Mouse (Mus musculus) heart, embryonic 11.5 days (tissue): ENCODE measurements around the gene Cyp1a1. TPM values are rescaled to one million over a fixed set of nuclear protein-coding genes. Genes with fewer than 3 reads are reported as not detected.
A peak's percentile ranks its signal among the peaks of the same experiment; 100 is the strongest.

Source experiments
- ATAC-seq: fragments of 200-750 bp; cut with Nextera tagmentation; replicated peaks from 2 replicates; pipeline ENCODE4 v1.8.0; 2017; ENCODE audit warnings: moderate library complexity; ENCODE audit not compliant: insufficient number of reproducible peaks, low FRiP score, low TSS enrichment
- H3K27ac ChIP-seq: fragments of 300-500 bp; sonication (generic); 2 replicates; pipeline ENCODE4 v1.5.1; 2014; ENCODE audit warnings: mild to moderate bottlenecking, low read depth, low read length
- H3K27me3 ChIP-seq: fragments of 300-500 bp; sonication (generic); 2 replicates; pipeline ENCODE4 v1.6.1; 2014; ENCODE audit warnings: mild to moderate bottlenecking, low read length, mixed read lengths; ENCODE audit not compliant: control insufficient read depth, insufficient read depth
- H3K36me3 ChIP-seq: fragments of 300-500 bp; sonication (generic); 2 replicates; pipeline ENCODE4 v1.6.1; 2014; ENCODE audit warnings: mild to moderate bottlenecking, low read length, moderate library complexity, mixed read lengths; ENCODE audit not compliant: control insufficient read depth, insufficient read depth
- H3K4me1 ChIP-seq: fragments of 300-500 bp; sonication (generic); 2 replicates; pipeline ENCODE4 v1.6.1; 2014; ENCODE audit warnings: low read length; ENCODE audit not compliant: control insufficient read depth, insufficient read depth
- H3K4me2 ChIP-seq: fragments of 300-500 bp; sonication (generic); 2 replicates; pipeline ENCODE4 v1.6.1; 2014; ENCODE audit warnings: mild to moderate bottlenecking, moderate library complexity
- H3K4me3 ChIP-seq: fragments of 300-500 bp; sonication (generic); 2 replicates; pipeline ENCODE4 v1.5.1; 2014; ENCODE audit warnings: low read depth, low read length
- H3K9ac ChIP-seq: fragments of 300-500 bp; sonication (generic); 2 replicates; pipeline ENCODE4 v1.6.1; 2014; ENCODE audit warnings: mild to moderate bottlenecking, low read depth, low read length, moderate library complexity
- H3K9me3 ChIP-seq: fragments of 300-500 bp; sonication (generic); replicated peaks from 2 replicates; pipeline ENCODE4 v1.6.1; 2016; ENCODE audit warnings: low read length; ENCODE audit not compliant: control insufficient read depth
- WGBS: fragments of 180-500 bp; shearing (Covaris S2); extraction: QIAGEN DNeasy Blood & Tissue Kit; methylation state at CpG from one replicate; pipeline ENCODE4 v1.1.7; 2014; ENCODE audit not compliant: insufficient replicate concordance; 5-methylcytosine and 5-hydroxymethylcytosine counted together
- polyA plus RNA-seq: library from polyadenylated mRNA; unstranded; fragments of >200 nt; fragmentation: Nextera tagmentation; extraction: Ambion mirVana; gene quantifications from 2 replicates; pipeline ENCODE4 v1.2.1, GENCODE M21; 2014

Gene Cyp1a1
- polyA plus RNA-seq, 1 experiment from 2014 or later, result not detected

DNA sequence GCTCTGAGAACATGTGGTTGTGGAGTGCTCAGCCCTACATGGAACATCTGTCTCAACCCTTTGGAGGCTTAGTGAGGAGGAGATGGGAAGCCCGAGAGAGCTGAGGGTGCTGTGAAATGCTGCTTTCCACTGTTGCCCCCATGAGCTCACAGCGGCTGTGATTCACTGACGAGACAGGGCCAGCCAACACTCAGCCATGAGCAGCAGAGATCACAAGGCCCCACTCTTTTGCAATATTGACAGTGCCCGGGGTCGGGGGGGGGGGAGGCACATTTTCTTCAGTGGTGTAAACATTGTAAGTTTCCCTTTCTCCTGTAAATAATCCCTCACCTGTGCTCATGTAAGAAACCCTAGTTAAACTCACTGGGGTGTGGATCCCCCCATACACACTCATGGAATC lies 16.2 kb upstream of the Cyp1a1 start:
- H3K27ac ChIP-seq, result no peak overlapping the region
- H3K36me3 ChIP-seq, result no peaks in the 10 kb centered on the region
- no peaks in the 10 kb centered on the region for H3K27me3 ChIP-seq
- H3K4me2 ChIP-seq, result no peak overlapping the region
- no peaks in the 10 kb centered on the region for H3K9me3 ChIP-seq
- H3K4me1 ChIP-seq, result peaks cover 3% of the 10 kb centered on the region; the same call in 1 of the 2 replicates
- 68% methylated on average over 5 of the region's 5 CpGs for WGBS
- H3K9ac ChIP-seq, result no peak overlapping the region
- ATAC-seq, result no peak
- H3K4me3 ChIP-seq, result no peak overlapping the region

DNA sequence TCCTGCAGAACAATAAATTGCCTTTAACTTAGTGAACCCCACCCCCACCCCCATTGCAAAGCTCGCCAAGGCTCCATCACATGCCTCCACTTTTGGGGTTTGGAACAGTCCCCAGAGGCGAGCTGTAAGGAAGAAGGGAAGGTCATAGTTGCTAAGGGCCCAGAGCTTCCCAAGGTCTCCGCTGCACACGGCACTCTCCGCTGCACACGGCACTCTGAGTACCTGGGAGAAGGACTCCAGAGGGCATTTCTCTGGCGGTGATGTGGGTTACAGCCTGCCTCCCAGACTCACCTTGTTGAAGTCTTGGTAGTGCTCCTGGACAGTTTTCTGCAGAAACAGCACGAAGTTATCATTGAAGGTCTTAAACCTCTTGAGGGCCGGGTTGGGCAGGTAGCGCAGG lies 6.3 kb upstream of the Cyp1a1 start:
- Histone ChIP-seq H3K27me3 (no peaks in the 10 kb centered on the region), H3K4me2 (no peak overlapping the region), H3K9me3 (no peaks in the 10 kb centered on the region), H3K4me3 (no peak overlapping the region), H3K36me3 (no peaks in the 10 kb centered on the region), H3K9ac (no peak overlapping the region), H3K27ac (no peak overlapping the region), H3K4me1 (no peaks in the 10 kb centered on the region)
- ATAC-seq, result no peak
- 81% methylated on average over 10 of the region's 10 CpGs for WGBS

DNA sequence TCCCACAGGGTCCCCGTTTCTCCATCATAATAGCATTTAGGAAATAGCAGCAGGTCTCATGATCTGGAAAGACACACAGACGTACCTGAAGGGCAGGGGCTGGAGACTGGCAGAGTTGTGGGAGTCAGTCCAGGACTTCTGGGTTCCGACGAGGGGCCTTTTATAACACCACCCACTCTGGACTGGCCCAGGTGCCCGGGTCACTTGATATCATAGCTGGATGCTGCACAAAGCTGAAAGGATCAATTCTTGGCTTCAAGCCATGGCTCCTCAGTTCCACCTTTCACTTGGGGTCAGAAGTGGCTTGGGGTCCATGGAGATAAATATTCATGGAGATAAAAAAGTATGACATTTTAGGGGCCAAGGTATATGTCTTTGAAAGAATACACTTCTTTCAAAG lies 4.2 kb upstream of the Cyp1a1 start, which contains the start of gene Cyp1a2:
Gene Cyp1a2, minus strand, starts transcription at position 184 of the 400 bp plus-strand sequence.
- no peaks in the 10 kb centered on the region for H3K9me3 ChIP-seq
- H3K36me3 ChIP-seq, result no peaks in the 10 kb centered on the region
- 72% methylated on average over 5 of the region's 5 CpGs for WGBS
- H3K9ac ChIP-seq, result no peak within 1 kb of the TSS
- no peaks in the 10 kb centered on the region for H3K4me1 ChIP-seq
- ATAC-seq, result no peak
- no peaks in the 10 kb centered on the region for H3K27me3 ChIP-seq
- H3K27ac ChIP-seq, result no peak within 1 kb of the TSS
- no peak within 1 kb of the TSS for H3K4me3 ChIP-seq
- no peak within 1 kb of the TSS for H3K4me2 ChIP-seq

DNA sequence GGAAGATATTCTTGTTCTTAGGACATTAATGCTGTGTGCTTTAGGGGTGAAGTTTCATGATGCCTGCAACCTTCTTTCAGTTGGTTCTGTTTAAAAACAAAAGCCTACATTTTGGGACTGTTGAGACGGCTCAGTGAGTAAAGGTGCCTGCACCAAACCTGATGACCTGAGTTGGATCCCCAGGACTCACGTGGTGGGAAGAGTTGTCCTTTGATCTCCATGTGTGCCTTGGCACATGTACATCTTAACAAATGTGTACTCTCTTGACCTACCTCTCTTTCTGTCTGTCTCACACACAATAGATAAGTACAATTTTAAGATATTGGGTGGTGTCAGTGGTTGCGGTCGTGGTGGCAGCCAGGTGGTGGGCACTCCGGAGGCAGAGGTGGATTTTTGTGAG lies 1.7 kb upstream of the Cyp1a1 start:
- 76% methylated on average over 5 of the region's 5 CpGs for WGBS
- no peak overlapping the region for H3K4me2 ChIP-seq
- H3K36me3 ChIP-seq, result no peaks in the 10 kb centered on the region
- no peaks in the 10 kb centered on the region for H3K4me1 ChIP-seq
- no peak overlapping the region for H3K27ac ChIP-seq
- no peak for ATAC-seq
- H3K27me3 ChIP-seq, result no peaks in the 10 kb centered on the region
- no peak overlapping the region for H3K9ac ChIP-seq
- no peak overlapping the region for H3K4me3 ChIP-seq
- H3K9me3 ChIP-seq, result no peaks in the 10 kb centered on the region

DNA sequence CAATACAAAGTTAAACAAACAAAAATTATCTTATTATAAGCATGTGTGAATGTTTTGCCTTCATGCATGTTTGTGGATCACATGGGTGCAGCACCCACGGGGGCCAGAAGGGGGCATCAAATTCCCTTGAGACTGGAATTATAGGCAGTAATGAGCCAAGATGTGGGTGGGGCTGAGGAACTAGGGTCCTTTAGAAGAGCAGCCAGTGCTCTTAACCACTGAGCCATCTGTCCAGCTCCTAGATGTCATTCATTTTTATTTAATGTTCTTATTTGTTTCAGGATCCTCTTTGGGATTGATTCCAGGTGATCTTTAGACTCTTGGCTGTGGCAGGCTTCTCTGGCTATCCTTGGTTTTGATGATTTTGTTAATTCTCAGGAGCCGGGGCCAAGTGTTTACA lies 430 bp downstream of the Cyp1a1 start:
- WGBS, result 50% methylated on average over 2 of the region's 2 CpGs
- no peaks in the 10 kb centered on the region for H3K36me3 ChIP-seq
- H3K4me1 ChIP-seq, result no peaks in the 10 kb centered on the region
- no peak overlapping the region for H3K9ac ChIP-seq
- H3K4me3 ChIP-seq, result no peak overlapping the region
- no peaks in the 10 kb centered on the region for H3K27me3 ChIP-seq
- no peak for ATAC-seq
- H3K4me2 ChIP-seq, result no peak overlapping the region
- H3K27ac ChIP-seq, result no peak overlapping the region
- no peaks in the 10 kb centered on the region for H3K9me3 ChIP-seq

- no peaks in the 10 kb centered on the region for H3K9me3 ChIP-seq
- no peak for ATAC-seq
- no peak overlapping the region for H3K9ac ChIP-seq
- H3K4me1 ChIP-seq, result no peaks in the 10 kb centered on the region
- H3K27ac ChIP-seq, result no peak overlapping the region
- 72% methylated on average over 2 of the region's 2 CpGs for WGBS
- H3K4me3 ChIP-seq, result no peak overlapping the region
- no peaks in the 10 kb centered on the region for H3K36me3 ChIP-seq
- H3K4me2 ChIP-seq, result no peak overlapping the region
- H3K27me3 ChIP-seq, result no peaks in the 10 kb centered on the region
Observed at GRCm38 (mm10) chr9:57688606-57689005, 878 bp downstream of the Cyp1a1 start.

GRCm38 (mm10) chr9:57694108-57694507 lies 6.4 kb downstream of the Cyp1a1 start:
- Histone ChIP-seq H3K4me3 (no peak overlapping the region), H3K36me3 (no peaks in the 10 kb centered on the region), H3K4me1 (peaks cover 8% of the 10 kb centered on the region; the same call in 1 of the 2 replicates), H3K9ac (no peak overlapping the region), H3K4me2 (no peak overlapping the region), H3K9me3 (no peaks in the 10 kb centered on the region), H3K27ac (no peak overlapping the region), H3K27me3 (peaks cover 26% of the 10 kb centered on the region)
- no peak for ATAC-seq
- 79% methylated on average over 2 of the region's 2 CpGs for WGBS

DNA sequence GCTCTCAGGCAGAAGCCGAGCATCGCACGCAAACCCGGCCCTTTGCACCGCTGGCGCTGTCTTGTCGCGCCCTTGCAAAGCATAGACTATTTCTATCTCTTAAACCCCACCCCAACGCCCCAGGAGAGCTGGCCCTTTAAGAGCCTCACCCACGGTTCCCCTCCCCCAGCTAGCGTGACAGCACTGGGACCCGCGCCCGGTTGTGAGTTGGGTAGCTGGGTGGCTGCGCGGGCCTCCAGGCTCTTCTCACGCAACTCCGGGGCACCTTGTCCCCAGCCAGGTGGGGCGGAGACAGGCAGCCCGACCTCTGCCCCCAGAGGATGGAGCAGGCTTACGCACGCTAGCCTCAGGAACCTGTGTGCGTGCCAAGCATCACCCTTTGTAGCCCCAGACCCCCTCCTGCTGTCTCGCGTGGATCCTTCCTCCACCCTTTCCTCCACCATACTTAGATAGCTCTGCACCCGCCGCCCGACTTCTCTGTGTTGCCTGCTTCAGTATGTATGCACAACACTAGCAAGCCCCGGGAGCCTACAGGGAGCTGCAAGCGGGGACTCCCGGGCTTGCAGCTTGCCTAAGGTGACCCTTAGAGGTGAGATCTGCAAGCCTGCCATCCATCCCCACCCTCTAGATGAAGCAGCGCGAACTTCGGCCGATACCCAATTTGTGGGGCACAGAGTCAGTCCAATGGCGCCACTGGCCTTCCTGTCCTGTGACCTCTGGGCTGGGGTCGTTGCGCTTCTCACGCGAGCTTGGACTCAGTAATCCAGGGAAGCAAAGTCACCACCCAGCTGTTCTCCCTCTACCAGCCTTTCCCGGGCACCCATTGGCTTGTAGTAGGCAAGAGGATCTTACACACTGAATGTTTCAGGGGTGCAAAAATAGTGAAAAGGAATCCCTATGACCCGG lies 8.9 kb downstream of the Cyp1a1 start:
- Histone ChIP-seq H3K27me3 (peaks cover 26% of the 10 kb centered on the region), H3K4me3 (peak overlapping the region; percentile 50)

More for the DNA sequence above, 8.9 kb downstream of the Cyp1a1 start:
- Histone ChIP-seq H3K27ac (no peak overlapping the region), H3K4me1 (peaks cover 8% of the 10 kb centered on the region; the same call in 1 of the 2 replicates), H3K4me2 (peak overlapping the region; percentile 83), H3K9me3 (no peaks in the 10 kb centered on the region), H3K9ac (peak overlapping the region; percentile 39), H3K36me3 (no peaks in the 10 kb centered on the region)
- WGBS, result 1% methylated on average over 42 of the region's 42 CpGs
- no peak for ATAC-seq
